Mouse (Mus musculus): ENCODE data around the gene Bicd1.

DNA sequence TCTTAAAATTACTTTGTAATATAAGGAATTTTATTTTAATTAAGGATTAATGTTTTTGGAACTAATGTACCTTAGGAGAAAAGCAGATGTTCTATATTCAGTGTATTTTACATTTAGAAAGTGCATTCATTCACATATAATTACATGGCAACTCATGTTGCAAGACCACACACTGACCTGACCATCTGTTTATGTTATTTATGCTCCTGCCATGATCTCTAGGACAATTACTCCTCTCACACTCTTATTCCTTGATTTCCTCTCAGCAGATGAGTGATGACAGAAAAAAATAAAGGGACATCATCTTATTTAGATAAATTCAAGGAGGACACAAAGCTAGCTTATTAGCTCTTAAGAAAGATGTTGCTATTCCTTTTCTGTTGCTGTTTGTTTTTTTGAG lies 9.3 kb upstream of the Bicd1 start:
- TF ChIP-seq TAL1 (IDR thresholded peaks at IDR 0.05; ENCODE audit: low read length) (no peak), GATA1 (IDR thresholded peaks at IDR 0.05; ENCODE audit: low read length) (no peak)
